Mouse (Mus musculus): ENCODE data around the gene Spn.
"Not testable (repeated sequence)": the region's sequence is repeated elsewhere in the genome, so short reads cannot be mapped to it uniquely, and the experiment has no call there.

Gene Spn

DNA sequence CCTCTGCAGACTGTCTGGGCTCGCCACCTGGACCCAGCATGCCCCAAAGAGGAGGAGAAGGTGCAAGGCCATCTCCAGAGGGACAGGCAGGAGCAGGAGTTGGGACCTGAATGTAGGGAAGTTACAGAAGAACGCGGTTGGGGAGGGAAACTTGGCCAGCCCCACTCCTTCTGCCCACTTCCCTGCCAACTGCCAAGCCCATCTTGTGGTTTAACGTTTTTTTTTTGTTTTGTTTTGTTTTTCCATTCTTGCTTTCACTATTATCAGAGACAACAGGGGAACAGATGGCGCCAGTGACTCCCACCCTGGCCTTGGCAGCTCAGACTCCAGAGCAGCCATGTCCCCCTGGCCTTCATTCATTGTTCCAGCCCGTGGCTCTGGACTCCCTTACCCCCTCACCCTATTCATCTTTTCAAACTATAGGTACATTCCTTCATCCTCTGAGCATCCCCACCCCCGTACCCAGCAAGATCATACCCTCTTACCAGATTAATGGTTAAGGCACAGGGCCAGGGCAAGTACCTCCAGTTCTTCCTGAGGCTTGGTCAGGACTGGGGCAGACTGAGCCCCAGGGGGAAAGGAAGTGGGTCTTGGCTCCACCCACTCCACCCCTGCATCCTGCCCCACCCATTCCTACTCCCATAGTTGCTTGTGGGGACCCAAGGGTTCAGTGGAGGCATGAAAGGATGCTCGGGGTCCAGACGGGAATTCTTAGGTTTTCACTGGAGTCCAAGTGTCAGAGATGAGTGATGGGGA lies at the start of gene Spn:
TSS of gene Spn (minus strand) at position 562 of the 756 bp plus-strand sequence.
- no peak for DNase-seq

GRCm38 (mm10) chr7:127187351-127187750 lies 49.7 kb upstream of the Spn start:
- DNase-seq = no peak

DNA sequence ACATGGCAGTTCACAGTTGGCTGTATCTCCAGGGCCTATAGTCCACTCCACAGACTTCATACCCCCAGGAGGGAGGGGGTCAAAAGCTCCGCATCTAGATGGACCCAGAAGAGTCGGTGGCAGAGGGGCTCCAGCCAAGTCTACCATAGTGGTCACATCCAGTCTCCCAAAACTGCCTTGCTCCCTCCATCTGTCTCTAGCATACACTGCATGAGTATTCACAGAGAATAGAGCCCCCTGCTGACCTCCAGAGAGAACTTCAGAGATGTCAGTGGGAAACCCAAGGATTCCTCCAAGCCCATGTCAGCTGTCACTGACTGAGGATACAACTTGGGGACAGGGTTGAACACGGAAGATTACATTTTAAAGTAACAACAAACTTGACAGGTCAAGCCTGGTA lies 48.0 kb upstream of the Spn start:
- DNase-seq = peak; percentile 54

DNA sequence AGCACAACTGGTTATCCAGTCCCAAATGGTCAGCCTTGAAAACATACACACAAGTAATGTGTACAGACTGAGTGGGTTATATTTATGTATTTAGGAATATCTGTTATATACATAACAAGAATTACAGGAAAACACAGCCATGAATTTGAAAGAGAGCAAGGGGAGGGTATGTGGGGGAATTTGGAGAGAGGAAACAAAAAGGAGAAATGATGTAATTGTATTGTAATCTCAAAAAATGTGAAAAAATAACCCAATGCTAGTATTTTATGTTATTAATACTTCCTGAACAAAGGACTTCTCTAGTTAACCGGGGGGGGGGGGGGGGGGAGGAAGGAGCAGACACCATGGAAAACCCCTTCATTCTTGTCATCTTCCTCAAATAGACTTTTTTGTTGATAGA lies 47.1 kb upstream of the Spn start:
- no peak for DNase-seq

DNA sequence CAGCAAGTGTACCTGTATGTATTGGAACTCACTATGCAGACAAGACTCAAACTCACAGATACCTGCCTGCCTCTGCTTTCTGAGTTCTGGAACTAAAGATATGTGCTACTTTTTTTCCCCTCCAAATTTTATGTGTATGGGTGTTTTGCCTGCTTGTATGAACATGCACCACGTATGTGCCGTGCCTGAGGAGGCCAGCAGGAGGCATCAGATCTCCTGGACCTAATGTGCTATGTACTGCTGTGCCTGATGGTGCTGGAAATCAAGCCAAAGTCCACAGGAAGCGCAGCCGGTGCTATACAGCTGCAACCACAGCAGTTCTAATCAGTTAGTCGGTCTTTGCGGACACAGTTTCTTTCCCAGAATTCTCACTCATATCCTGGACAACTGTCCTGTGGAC lies 46.2 kb upstream of the Spn start:
- DNase-seq = no peak

DNA sequence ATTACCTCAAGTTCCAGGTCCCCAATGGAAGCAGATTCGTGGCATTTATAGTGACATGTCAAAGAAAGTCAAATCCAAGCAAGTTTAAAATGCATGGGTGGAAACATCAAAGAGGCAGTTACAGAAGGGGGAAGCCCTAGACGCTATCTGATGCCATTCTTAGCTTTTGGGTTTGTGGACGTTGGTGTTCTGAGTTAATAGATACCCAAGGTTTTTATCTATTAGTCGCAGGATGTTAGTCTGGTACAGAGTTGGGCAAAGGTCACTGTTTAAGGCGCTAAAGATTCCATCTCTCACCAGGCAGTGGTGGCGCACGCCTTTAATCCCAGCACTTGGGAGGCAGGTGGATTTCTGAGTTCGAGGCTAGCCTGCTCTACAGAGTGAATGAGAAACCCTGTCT lies 45.7 kb upstream of the Spn start:
- DNase-seq = no peak

- not testable (repeated sequence) for DNase-seq
These were observed 44.1 kb upstream of the Spn start for GRCm38 (mm10) chr7:127181724-127182123.

DNA sequence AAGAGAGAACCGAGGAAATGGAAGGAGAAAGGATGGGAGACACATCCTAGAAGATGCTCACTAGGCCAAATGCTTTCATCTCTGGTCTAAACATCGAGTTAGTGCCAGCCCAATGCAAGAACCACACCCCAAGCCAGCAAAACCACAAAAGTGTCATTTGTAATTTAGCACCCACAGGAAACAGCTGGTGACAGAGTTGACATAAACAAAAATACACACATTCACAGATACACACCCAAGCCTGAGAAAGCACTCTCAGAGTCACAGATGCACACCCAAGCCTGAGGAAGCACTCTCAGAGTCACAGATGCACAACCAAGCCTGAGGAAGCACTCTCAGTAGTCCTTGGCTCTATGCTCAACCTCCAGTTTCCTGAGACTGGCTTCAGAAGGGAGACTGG lies 43.2 kb upstream of the Spn start:
- no peak for DNase-seq

DNA sequence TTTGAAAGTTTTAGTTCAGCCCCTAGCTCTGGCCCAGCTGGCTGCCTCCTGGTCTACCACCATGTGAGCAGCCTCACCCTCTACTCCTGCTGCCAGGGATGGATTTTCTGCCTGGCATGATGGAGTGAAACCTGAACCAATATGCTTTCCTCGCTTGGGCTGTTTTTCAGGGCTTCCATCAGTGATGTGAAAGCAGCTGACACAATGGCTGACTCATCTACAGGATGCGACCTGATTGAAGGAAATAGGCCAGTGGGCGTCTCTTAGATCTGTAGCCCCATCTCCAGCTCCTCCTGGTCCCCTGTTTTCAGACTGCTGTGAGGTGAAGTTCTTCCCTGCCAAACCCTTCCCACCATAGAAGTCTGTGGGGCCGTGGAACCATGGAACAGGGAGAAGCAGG lies 39.3 kb upstream of the Spn start:
- DNase-seq = no peak

DNA sequence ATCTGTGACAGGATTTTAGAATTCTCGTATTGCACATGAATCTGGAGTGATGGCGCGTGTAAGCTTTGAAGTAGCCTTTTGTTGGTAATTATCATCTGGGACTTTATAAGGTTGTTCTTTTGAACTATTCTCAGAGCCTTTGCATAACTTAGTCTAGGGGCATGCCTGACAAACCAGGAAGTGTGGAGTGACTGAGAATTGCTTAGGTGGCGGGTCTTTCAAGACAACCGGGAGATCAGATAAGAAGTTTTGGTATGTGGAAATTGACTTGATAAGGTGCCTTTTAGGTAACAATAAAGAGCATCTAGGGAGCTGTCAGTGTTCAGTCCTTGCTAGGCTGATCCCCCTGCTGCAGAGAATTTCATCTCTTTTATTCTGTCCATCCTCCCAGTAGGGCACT lies 28.9 kb upstream of the Spn start:
- DNase-seq = no peak

- no peak for DNase-seq
These were observed 28.2 kb upstream of the Spn start for GRCm38 (mm10) chr7:127165607-127166493.

DNA sequence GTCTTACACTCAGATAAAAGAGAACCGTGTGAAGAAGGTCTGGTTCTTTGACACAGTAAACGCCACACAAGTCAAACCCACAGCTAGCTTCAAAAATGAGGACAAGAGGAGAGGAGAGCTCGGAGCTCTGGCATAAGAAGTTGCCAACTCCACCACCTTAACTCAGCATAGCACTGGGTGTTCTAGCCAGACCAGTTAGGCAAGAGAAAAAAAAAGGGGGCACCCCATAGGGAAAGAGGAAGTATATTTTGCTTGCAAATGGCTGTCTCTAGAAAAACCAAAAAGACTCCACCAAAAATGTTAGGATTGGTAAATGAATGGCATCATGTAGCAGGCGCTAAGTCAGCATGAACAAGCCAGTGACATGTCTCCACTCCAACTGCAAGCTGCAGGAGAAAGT lies 26.4 kb upstream of the Spn start:
- DNase-seq = no peak

GRCm38 (mm10) chr7:127162546-127162945 lies 24.9 kb upstream of the Spn start:
- no peak for DNase-seq

DNA sequence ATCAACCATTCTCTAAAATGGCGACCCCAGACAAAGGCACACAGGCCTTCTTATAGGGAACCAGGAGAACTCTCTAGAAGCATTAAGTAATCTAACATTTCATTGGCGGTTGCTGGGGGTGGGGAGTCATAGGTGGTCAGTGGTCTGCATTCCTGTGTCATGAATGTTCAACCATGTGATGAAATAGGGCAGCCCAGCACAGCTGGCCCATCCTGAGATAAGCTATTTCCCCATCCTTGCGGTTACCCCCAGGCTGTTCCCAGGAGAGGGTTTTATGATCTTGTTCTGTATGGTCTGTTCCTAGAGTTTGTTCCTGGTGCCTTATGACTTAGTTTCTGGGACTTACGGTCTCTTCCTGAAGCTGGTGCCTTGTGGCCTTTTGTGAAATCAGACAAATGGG lies 19.9 kb upstream of the Spn start:
- DNase-seq = no peak

- DNase-seq = no peak
These were observed 15.9 kb upstream of the Spn start for GRCm38 (mm10) chr7:127153477-127153876.

- no peak for DNase-seq
These were observed 14.8 kb upstream of the Spn start for GRCm38 (mm10) chr7:127152464-127152863.

DNA sequence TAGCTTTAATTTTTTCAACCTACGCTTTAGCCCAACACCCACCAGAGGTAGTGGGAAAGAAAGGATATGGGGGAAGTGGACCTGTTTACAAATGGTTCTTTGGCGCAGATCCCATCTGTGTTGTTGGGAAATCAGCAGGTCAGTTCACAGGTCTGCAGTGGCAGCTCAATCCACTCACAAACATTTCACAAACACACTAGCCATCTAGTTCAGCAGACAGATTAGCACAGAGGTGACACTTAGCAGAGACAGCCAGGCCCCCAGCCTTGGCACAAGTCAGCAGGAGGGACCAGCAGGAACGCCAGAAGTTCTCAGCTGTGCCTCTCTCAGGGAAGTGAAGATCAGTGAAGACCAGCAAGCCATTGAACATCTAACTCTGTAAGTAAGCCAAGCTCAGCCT lies 10.3 kb upstream of the Spn start:
- no peak for DNase-seq

DNA sequence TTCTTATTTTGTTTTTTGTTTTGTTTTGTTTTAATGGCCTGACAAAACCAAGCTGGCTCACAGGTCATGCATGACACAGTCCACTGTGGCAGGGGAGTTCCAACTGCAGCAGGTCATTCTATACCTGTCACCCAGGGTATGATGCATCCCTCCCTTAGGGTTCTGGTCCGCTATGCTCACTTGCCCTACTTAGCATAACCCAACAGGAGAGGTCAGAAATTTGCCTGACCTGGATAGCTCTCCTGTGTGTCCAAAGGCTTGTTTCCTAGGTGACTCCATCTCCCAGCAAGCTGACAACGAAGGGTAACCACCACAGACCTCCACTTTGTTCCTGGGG lies 8.6 kb upstream of the Spn start:
- DNase-seq = no peak

- peak; percentile 41 for DNase-seq
These were observed 8.0 kb upstream of the Spn start for GRCm38 (mm10) chr7:127145387-127146266.

DNA sequence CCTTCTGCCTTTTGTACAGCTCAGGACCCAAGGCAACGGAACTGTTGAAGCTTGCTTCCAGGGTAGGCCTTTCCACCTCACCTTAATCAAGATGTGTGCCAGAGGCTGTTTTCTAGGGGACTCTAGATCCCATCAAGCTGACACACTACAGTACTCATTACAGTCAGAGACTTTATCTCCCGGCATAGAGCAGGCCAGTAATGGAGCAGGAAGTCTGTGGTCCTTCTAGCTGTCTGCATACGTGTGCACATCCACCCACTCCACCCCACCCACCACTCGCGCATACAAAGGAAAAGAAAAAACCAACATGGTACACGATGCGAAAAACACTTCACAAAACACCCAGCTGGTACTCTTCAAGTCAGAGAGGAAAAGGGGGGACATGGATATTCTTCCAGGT lies 6.8 kb upstream of the Spn start:
- no peak for DNase-seq

DNA sequence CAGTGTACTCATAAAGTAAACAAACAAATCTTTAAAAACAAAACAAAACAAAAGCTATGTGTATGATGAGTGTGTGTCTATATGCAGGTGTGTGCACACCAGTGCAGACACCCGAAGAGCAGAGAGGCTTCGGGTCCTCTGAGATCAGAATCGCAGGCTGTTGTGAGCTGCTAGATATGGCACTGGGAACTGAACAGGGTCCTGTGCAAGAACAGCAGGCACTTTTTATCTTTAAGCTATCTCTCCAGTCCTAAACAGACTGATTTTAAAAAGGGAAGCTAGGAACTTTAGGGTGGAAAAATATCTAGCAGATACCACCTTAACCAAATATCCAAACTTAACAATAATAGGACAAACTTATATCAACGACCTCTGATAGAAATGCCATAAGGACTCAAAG lies 5.0 kb upstream of the Spn start:
- DNase-seq = no peak

DNA sequence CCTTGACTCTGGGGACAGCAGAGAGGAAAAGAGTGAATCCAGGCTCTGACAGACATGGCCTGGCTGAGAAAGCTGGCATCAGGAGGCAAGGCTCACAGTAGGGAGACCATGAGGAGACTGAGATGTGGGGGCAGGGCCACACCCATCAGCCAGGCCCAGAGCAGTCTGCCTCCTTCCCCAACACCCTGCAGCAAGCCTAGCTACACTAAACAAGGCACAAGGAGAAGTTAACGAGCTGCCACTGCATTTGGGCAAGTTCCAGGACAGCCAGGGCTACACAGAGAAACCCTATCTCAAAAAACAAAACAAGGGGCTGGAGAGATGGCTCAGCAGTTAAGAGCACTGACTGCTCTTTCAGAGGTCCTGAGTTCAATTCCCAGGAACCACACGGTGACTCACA lies 4.6 kb upstream of the Spn start:
- DNase-seq = no peak

DNA sequence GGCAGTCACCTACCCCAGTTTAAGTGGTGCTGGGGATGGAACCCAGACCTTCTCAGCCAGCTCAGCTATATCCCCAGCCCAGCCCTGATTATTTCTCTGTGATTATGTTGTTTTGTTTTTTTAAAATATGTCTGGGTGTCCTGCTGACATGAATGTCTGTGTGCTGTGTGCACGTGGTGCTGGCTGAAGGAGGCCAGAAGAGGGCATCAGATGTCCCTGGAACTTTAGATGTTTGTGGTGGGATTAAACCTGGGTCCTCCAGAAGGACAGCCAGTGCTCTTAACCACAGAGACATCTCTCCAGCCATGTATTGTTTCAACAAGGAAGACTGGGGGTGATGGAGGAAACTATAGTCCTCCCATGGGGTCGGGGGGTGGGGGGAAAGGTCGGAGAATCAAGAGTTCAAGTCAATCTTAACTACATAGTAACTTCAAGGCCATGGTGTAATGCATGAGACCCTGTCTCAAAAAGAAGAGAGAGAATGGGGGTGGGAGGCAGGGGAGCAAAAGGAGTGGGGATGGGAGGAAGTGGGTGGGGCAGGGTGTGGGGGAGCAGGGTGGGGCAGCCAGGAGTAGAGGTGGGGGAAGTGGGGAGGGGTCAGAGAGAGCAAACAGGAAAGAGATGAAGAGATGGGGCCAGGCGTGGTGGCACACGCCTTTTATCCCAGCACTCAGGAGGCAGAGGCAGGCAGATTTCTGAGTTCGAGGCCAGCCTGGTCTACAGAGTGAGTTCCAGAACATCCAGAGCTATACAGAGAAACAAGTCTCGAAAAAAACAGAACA lies 3.2 kb upstream of the Spn start:
- no peak for DNase-seq
